Mouse (Mus musculus) heart, postnatal 0 days (tissue): ENCODE measurements at regions not wholly inside any gene's neighbourhood (a gene's known extent, or its start where the extent isn't known, plus 50 kb on each side); places are given as distances from the start of the nearest gene placed in this dataset.

Experiments used
- CTCF ChIP-seq: IDR thresholded peaks from 2 replicates; pipeline ENCODE4 v1.5.1; 2016; ENCODE audit warnings: antibody characterized with exemption, control low read depth, low read depth
- EP300 ChIP-seq: IDR thresholded peaks from 2 replicates; pipeline ENCODE4 v1.6.1; 2016; ENCODE audit warnings: antibody characterized with exemption, low read depth

- TF ChIP-seq EP300 (no peak), CTCF (no peak)
Measured at GRCm38 (mm10) chr4:29362191-29362590, 549.3 kb downstream of the Epha7 start.
